Mouse (Mus musculus) neural tube, embryonic 10.5 days (tissue): Measurements from ENCODE around the gene Tmem242.

ENCODE experiments used
- DNase-seq: peaks from one replicate; pipeline ENCODE4 v3.0.0-alpha.2; 2017; ENCODE audit warnings: low spot score; ENCODE audit errors: extremely low spot score

Tmem242 gene

GRCm38 (mm10) chr17:5416518-5416917 is 23.5 kb downstream of the Tmem242 start:
- no peak for DNase-seq

- no peak for DNase-seq
Observed at GRCm38 (mm10) chr17:5414041-5414440, 26.0 kb downstream of the Tmem242 start.

GRCm38 (mm10) chr17:5413350-5413749 is 26.7 kb downstream of the Tmem242 start:
- DNase-seq: no peak

- DNase-seq: no peak
Observed at GRCm38 (mm10) chr17:5412740-5413139, 27.3 kb downstream of the Tmem242 start.

GRCm38 (mm10) chr17:5412301-5412700 is 27.8 kb downstream of the Tmem242 start:
- no peak for DNase-seq

- DNase-seq: no peak
Observed at GRCm38 (mm10) chr17:5411205-5411604, 28.9 kb downstream of the Tmem242 start.

GRCm38 (mm10) chr17:5410336-5410735 is 29.7 kb downstream of the Tmem242 start:
- no peak for DNase-seq

- DNase-seq: no peak
Observed at GRCm38 (mm10) chr17:5407030-5407429, 33.0 kb downstream of the Tmem242 start.

GRCm38 (mm10) chr17:5406566-5406965 is 33.5 kb downstream of the Tmem242 start:
- DNase-seq: no peak

- DNase-seq: no peak
Observed at GRCm38 (mm10) chr17:5403885-5404284, 36.2 kb downstream of the Tmem242 start.

- peak; percentile 83 for DNase-seq
Observed at GRCm38 (mm10) chr17:5402624-5403023, 37.4 kb downstream of the Tmem242 start.

GRCm38 (mm10) chr17:5402069-5402468 is 38.0 kb downstream of the Tmem242 start:
- DNase-seq: peak; percentile 79

GRCm38 (mm10) chr17:5401288-5401687 is 38.8 kb downstream of the Tmem242 start:
- DNase-seq: no peak

- DNase-seq: no peak
Observed at GRCm38 (mm10) chr17:5400435-5401090, 39.5 kb downstream of the Tmem242 start.

GRCm38 (mm10) chr17:5397148-5398007 is 42.7 kb downstream of the Tmem242 start:
- peak; percentile 95 for DNase-seq

GRCm38 (mm10) chr17:5396213-5396612 is 43.8 kb downstream of the Tmem242 start:
- no peak for DNase-seq

GRCm38 (mm10) chr17:5395454-5396205 is 44.4 kb downstream of the Tmem242 start:
- no peak for DNase-seq

GRCm38 (mm10) chr17:5390682-5391081 is 49.4 kb downstream of the Tmem242 start:
- no peak for DNase-seq

- DNase-seq: no peak
Observed at GRCm38 (mm10) chr17:5388351-5388750, 51.7 kb downstream of the Tmem242 start.

GRCm38 (mm10) chr17:5386885-5387545 is 53.0 kb downstream of the Tmem242 start:
- DNase-seq: no peak

GRCm38 (mm10) chr17:5385694-5386093 is 54.4 kb downstream of the Tmem242 start:
- no peak for DNase-seq
